Mouse (Mus musculus) small intestine, adult 2 months (tissue): ENCODE measurements around the gene Olfml2b. TPM values are rescaled to one million over a fixed set of nuclear protein-coding genes. Genes with fewer than 3 reads are reported as not detected.

Source experiments
- H3K27ac ChIP-seq: fragments of 200-500 bp; 2 replicates; pipeline ENCODE4 v1.5.1; 2012; ENCODE audit warnings: low read depth, low read length, control low read depth, inconsistent platforms; ENCODE audit not compliant: insufficient read depth
- H3K27me3 ChIP-seq: fragments of 200-500 bp; 2 replicates; pipeline ENCODE4 v1.6.1; 2012; ENCODE audit warnings: mild to moderate bottlenecking, moderate library complexity, low read length, inconsistent platforms; ENCODE audit not compliant: control insufficient read depth, insufficient read depth
- H3K36me3 ChIP-seq: fragments of 200-500 bp; 2 replicates; pipeline ENCODE4 v1.6.1; 2012; ENCODE audit warnings: mild to moderate bottlenecking, low read length, control low read depth, inconsistent platforms; ENCODE audit not compliant: control insufficient read depth, insufficient read depth
- H3K4me1 ChIP-seq: fragments of 200-500 bp; 2 replicates; pipeline ENCODE4 v1.6.1; 2012; ENCODE audit warnings: low read length, inconsistent platforms, mixed read lengths; ENCODE audit not compliant: control insufficient read depth, insufficient read depth, insufficient read length
- H3K4me3 ChIP-seq: fragments of 200-500 bp; 2 replicates; pipeline ENCODE4 v1.5.1; 2012; ENCODE audit warnings: low read depth, mild to moderate bottlenecking, control low read depth, inconsistent platforms, low read length, moderate library complexity
- CTCF ChIP-seq: fragments of 200-500 bp; IDR thresholded peaks from 2 replicates; pipeline ENCODE4 v1.5.1; 2012; ENCODE audit warnings: low read depth, mild to moderate bottlenecking, control low read depth, inconsistent platforms, low read length, moderate library complexity, mixed read lengths; ENCODE audit not compliant: insufficient replicate concordance, insufficient read length; ENCODE audit errors: extremely low read depth
- POLR2A ChIP-seq: fragments of 200-500 bp; IDR thresholded peaks from 2 replicates; pipeline ENCODE4 v1.6.1; 2012; ENCODE audit warnings: low read depth, mild to moderate bottlenecking, control low read depth, inconsistent platforms, low read length, moderate library complexity
- WGBS: fragments of 180-500 bp; shearing (Covaris S2); methylation state at CpG from one replicate; pipeline ENCODE4 v1.1.7; 2018; 5-methylcytosine and 5-hydroxymethylcytosine counted together
- polyA plus RNA-seq: library from polyadenylated mRNA; depleted of rRNA; stranded (reverse); fragments of >200 nt; gene quantifications from 2 replicates; pipeline ENCODE4 v1.2.3, GENCODE M21; 2012; rRNA removed

Olfml2b gene
- polyA plus RNA-seq, 1 experiment, result 3.2 TPM

GRCm38 (mm10) chr1:170731865-170732595 lies 87.7 kb downstream of the Olfml2b start:
- H3K36me3 ChIP-seq, result no peaks in the 10 kb centered on the region; the same call in 1 of the 2 replicates
- TF ChIP-seq POLR2A, result no peak
- TF ChIP-seq CTCF, result no peak
- no peak overlapping the region for H3K4me3 ChIP-seq
- WGBS, result 89% methylated on average over 11 of the region's 11 CpGs
- no peaks in the 10 kb centered on the region for H3K27me3 ChIP-seq
- H3K27ac ChIP-seq, result no peak overlapping the region
- H3K4me1 ChIP-seq, result 0 out of 2 replicates have a peak, but pooled peaks cover 1% of the 10 kb centered on the region

Other genes with a start within 250 kb of the Olfml2b start
- gene Nos1ap, start 54.7 kb upstream of the Olfml2b start, polyA plus RNA-seq, result 8.6 and 79.8 TPM in 2 replicates
- 4.4 and 8.4 TPM in 2 replicates for gene Atf6, start 223.2 kb downstream of the Olfml2b start, polyA plus RNA-seq
- 1.1 and 1.5 TPM in 2 replicates for gene Gm26620, start 240.5 kb downstream of the Olfml2b start, polyA plus RNA-seq
- gene Dusp12, start 241.0 kb downstream of the Olfml2b start, polyA plus RNA-seq, result 5.5 and 8.0 TPM in 2 replicates